Mouse (Mus musculus): ENCODE data around the gene Fhad1. TPM values are rescaled to one million over a fixed set of nuclear protein-coding genes. Genes with fewer than 3 reads are reported as not detected.

The Fhad1 gene
- polyA plus RNA-seq, 2 experiments: 0.11 to 0.23 TPM

- 28% methylated on average over 9 of the region's 9 CpGs for WGBS (ENCODE audit: insufficient replicate concordance)
- H3K36me3 ChIP-seq (replicated peaks; ENCODE audit: control insufficient read depth, insufficient read depth, low read depth): no peaks in the 10 kb centered on the region
- H3K9ac ChIP-seq (replicated peaks): no peak overlapping the region
- DNase-seq (ENCODE audit: low read depth in 3 of 3, low spot score in 3 of 3) (peak; percentile 45 to 54 (median 48)), ATAC-seq (ENCODE audit: insufficient read depth) (peak; percentile 92)
- H3K4me3 ChIP-seq (ENCODE audit: insufficient read depth in 1 of 2, low read depth in 2 of 2, low read length in 2 of 2): no peak overlapping the region
- H3K4me1 ChIP-seq (replicated peaks; ENCODE audit: control insufficient read depth in 2 of 2, insufficient read depth in 2 of 2, low read length in 1 of 2): peaks cover 8 to 16% of the 10 kb centered on the region in 2 experiments
- no peaks in the 10 kb centered on the region for H3K27me3 ChIP-seq (ENCODE audit: control insufficient read depth, insufficient read depth, low read length)
- TF ChIP-seq CTCF (IDR thresholded peaks at IDR 0.05; ENCODE audit: low read depth) (no peak), EP300 (IDR thresholded peaks at IDR 0.05; ENCODE audit: low read depth) (peak; percentile 79)
- H3K27ac ChIP-seq: no peak overlapping the region
- H3K9me3 ChIP-seq (ENCODE audit: control insufficient read depth, low read length): no peaks in the 10 kb centered on the region
- H3K4me2 ChIP-seq (ENCODE audit: low read depth): peak overlapping the region; percentile 33
Measured at GRCm38 (mm10) chr4:142039662-142040353, 24.9 kb upstream of the Fhad1 start.

GRCm38 (mm10) chr4:142037897-142038296 lies 23.0 kb upstream of the Fhad1 start:
- H3K27me3 ChIP-seq (ENCODE audit: control insufficient read depth, insufficient read depth, low read length): no peaks in the 10 kb centered on the region
- WGBS (ENCODE audit: insufficient replicate concordance): 57% methylated on average over 4 of the region's 4 CpGs
- H3K9ac ChIP-seq (replicated peaks): no peak overlapping the region
- no peaks in the 10 kb centered on the region for H3K9me3 ChIP-seq (ENCODE audit: control insufficient read depth, low read length)
- H3K4me2 ChIP-seq (ENCODE audit: low read depth): no peak overlapping the region
- H3K4me3 ChIP-seq (ENCODE audit: insufficient read depth in 1 of 2, low read depth in 2 of 2, low read length in 2 of 2): no peak overlapping the region
- H3K4me1 ChIP-seq (replicated peaks; ENCODE audit: control insufficient read depth in 2 of 2, insufficient read depth in 2 of 2, low read length in 1 of 2): peaks cover 8 to 16% of the 10 kb centered on the region in 2 experiments
- no peaks in the 10 kb centered on the region for H3K36me3 ChIP-seq (replicated peaks; ENCODE audit: control insufficient read depth, insufficient read depth, low read depth)
- no peak for DNase-seq (ENCODE audit: low read depth in 3 of 3, low spot score in 3 of 3)
- TF ChIP-seq EP300 (IDR thresholded peaks at IDR 0.05; ENCODE audit: low read depth) (no peak), CTCF (IDR thresholded peaks at IDR 0.05; ENCODE audit: low read depth) (no peak)
- H3K27ac ChIP-seq: no peak overlapping the region
- ATAC-seq (ENCODE audit: insufficient read depth): no peak

GRCm38 (mm10) chr4:142028533-142028932 lies 13.7 kb upstream of the Fhad1 start:
- H3K27me3 ChIP-seq (ENCODE audit: control insufficient read depth, insufficient read depth, low read length): no peaks in the 10 kb centered on the region; the same call in 1 of the 2 replicates
- no peak for DNase-seq (ENCODE audit: low read depth in 3 of 3, low spot score in 3 of 3)
- WGBS (ENCODE audit: insufficient replicate concordance): 8% methylated on average over 13 of the region's 13 CpGs

GRCm38 (mm10) chr4:142026965-142027364 lies 12.1 kb upstream of the Fhad1 start:
- no peak for DNase-seq (ENCODE audit: low read depth in 3 of 3, low spot score in 3 of 3)

More at GRCm38 (mm10) chr4:142028533-142028932, 13.7 kb upstream of the Fhad1 start:
- no peak for TF ChIP-seq CTCF (IDR thresholded peaks at IDR 0.05; ENCODE audit: low read depth)
- Histone ChIP-seq H3K4me1 (replicated peaks; ENCODE audit: control insufficient read depth in 2 of 2, insufficient read depth in 2 of 2, low read length in 1 of 2) (peaks cover 0 to 4% of the 10 kb centered on the region in 2 experiments; a peak in 2 of 4 replicates), H3K4me3 (ENCODE audit: insufficient read depth in 1 of 2, low read depth in 2 of 2, low read length in 2 of 2) (no peak overlapping the region), H3K36me3 (replicated peaks; ENCODE audit: control insufficient read depth, insufficient read depth, low read depth) (no peaks in the 10 kb centered on the region), H3K4me2 (ENCODE audit: low read depth) (no peak overlapping the region), H3K27ac (no peak overlapping the region), H3K9me3 (ENCODE audit: control insufficient read depth, low read length) (no peaks in the 10 kb centered on the region), H3K9ac (replicated peaks) (no peak overlapping the region)
- ATAC-seq (ENCODE audit: insufficient read depth): no peak

GRCm38 (mm10) chr4:142024536-142024935 lies 9.7 kb upstream of the Fhad1 start:
- no peak overlapping the region for H3K9ac ChIP-seq (replicated peaks)
- TF ChIP-seq EP300 (IDR thresholded peaks at IDR 0.05; ENCODE audit: low read depth) (no peak), CTCF (IDR thresholded peaks at IDR 0.05; ENCODE audit: low read depth) (no peak)
- 70% methylated on average over 2 of the region's 2 CpGs for WGBS (ENCODE audit: insufficient replicate concordance)
- ATAC-seq (ENCODE audit: insufficient read depth) (no peak), DNase-seq (ENCODE audit: low read depth in 3 of 3, low spot score in 3 of 3) (no peak)
- peaks cover 0 to 4% of the 10 kb centered on the region in 2 experiments; a peak in 2 of 4 replicates for H3K4me1 ChIP-seq (replicated peaks; ENCODE audit: control insufficient read depth in 2 of 2, insufficient read depth in 2 of 2, low read length in 1 of 2)
- H3K27me3 ChIP-seq (ENCODE audit: control insufficient read depth, insufficient read depth, low read length): no peaks in the 10 kb centered on the region; the same call in 1 of the 2 replicates
- H3K36me3 ChIP-seq (replicated peaks; ENCODE audit: control insufficient read depth, insufficient read depth, low read depth): no peaks in the 10 kb centered on the region
- H3K9me3 ChIP-seq (ENCODE audit: control insufficient read depth, low read length): no peaks in the 10 kb centered on the region
- no peak overlapping the region for H3K27ac ChIP-seq
- no peak overlapping the region for H3K4me2 ChIP-seq (ENCODE audit: low read depth)
- H3K4me3 ChIP-seq (ENCODE audit: insufficient read depth in 1 of 2, low read depth in 2 of 2, low read length in 2 of 2): no peak overlapping the region

More at GRCm38 (mm10) chr4:142026965-142027364, 12.1 kb upstream of the Fhad1 start:
- peaks cover 0 to 4% of the 10 kb centered on the region in 2 experiments; a peak in 2 of 4 replicates for H3K4me1 ChIP-seq (replicated peaks; ENCODE audit: control insufficient read depth in 2 of 2, insufficient read depth in 2 of 2, low read length in 1 of 2)
- TF ChIP-seq CTCF (IDR thresholded peaks at IDR 0.05; ENCODE audit: low read depth) (no peak), EP300 (IDR thresholded peaks at IDR 0.05; ENCODE audit: low read depth) (no peak)
- 56% methylated on average over 2 of the region's 2 CpGs for WGBS (ENCODE audit: insufficient replicate concordance)
- no peak overlapping the region for H3K4me3 ChIP-seq (ENCODE audit: insufficient read depth in 1 of 2, low read depth in 2 of 2, low read length in 2 of 2)
- ATAC-seq (ENCODE audit: insufficient read depth): no peak
- no peak overlapping the region for H3K27ac ChIP-seq
- H3K36me3 ChIP-seq (replicated peaks; ENCODE audit: control insufficient read depth, insufficient read depth, low read depth): no peaks in the 10 kb centered on the region
- no peaks in the 10 kb centered on the region for H3K9me3 ChIP-seq (ENCODE audit: control insufficient read depth, low read length)
- H3K27me3 ChIP-seq (ENCODE audit: control insufficient read depth, insufficient read depth, low read length): no peaks in the 10 kb centered on the region; the same call in 1 of the 2 replicates
- H3K9ac ChIP-seq (replicated peaks): no peak overlapping the region
- H3K4me2 ChIP-seq (ENCODE audit: low read depth): no peak overlapping the region

Data from liver, embryonic 14.5 days (tissue).